Mouse (Mus musculus) heart, embryonic 11.5 days (tissue): ENCODE measurements around the gene Ccdc6. TPM values are rescaled to one million over a fixed set of nuclear protein-coding genes. Genes with fewer than 3 reads are reported as not detected.

ENCODE experiments used
- ATAC-seq: fragments of 200-750 bp; cut with Nextera tagmentation; replicated peaks from 2 replicates; pipeline ENCODE4 v1.8.0; 2017; ENCODE audit warnings: moderate library complexity; ENCODE audit not compliant: insufficient number of reproducible peaks, low FRiP score, low TSS enrichment
- H3K27ac ChIP-seq: fragments of 300-500 bp; sonication (generic); 2 replicates; pipeline ENCODE4 v1.5.1; 2014; ENCODE audit warnings: mild to moderate bottlenecking, low read depth, low read length
- H3K27me3 ChIP-seq: fragments of 300-500 bp; sonication (generic); 2 replicates; pipeline ENCODE4 v1.6.1; 2014; ENCODE audit warnings: mild to moderate bottlenecking, low read length, mixed read lengths; ENCODE audit not compliant: control insufficient read depth, insufficient read depth
- H3K36me3 ChIP-seq: fragments of 300-500 bp; sonication (generic); 2 replicates; pipeline ENCODE4 v1.6.1; 2014; ENCODE audit warnings: mild to moderate bottlenecking, low read length, moderate library complexity, mixed read lengths; ENCODE audit not compliant: control insufficient read depth, insufficient read depth
- H3K4me1 ChIP-seq: fragments of 300-500 bp; sonication (generic); 2 replicates; pipeline ENCODE4 v1.6.1; 2014; ENCODE audit warnings: low read length; ENCODE audit not compliant: control insufficient read depth, insufficient read depth
- H3K4me2 ChIP-seq: fragments of 300-500 bp; sonication (generic); 2 replicates; pipeline ENCODE4 v1.6.1; 2014; ENCODE audit warnings: mild to moderate bottlenecking, moderate library complexity
- H3K4me3 ChIP-seq: fragments of 300-500 bp; sonication (generic); 2 replicates; pipeline ENCODE4 v1.5.1; 2014; ENCODE audit warnings: low read depth, low read length
- H3K9ac ChIP-seq: fragments of 300-500 bp; sonication (generic); 2 replicates; pipeline ENCODE4 v1.6.1; 2014; ENCODE audit warnings: mild to moderate bottlenecking, low read depth, low read length, moderate library complexity
- H3K9me3 ChIP-seq: fragments of 300-500 bp; sonication (generic); replicated peaks from 2 replicates; pipeline ENCODE4 v1.6.1; 2016; ENCODE audit warnings: low read length; ENCODE audit not compliant: control insufficient read depth
- WGBS: fragments of 180-500 bp; shearing (Covaris S2); extraction: QIAGEN DNeasy Blood & Tissue Kit; methylation state at CpG from one replicate; pipeline ENCODE4 v1.1.7; 2014; ENCODE audit not compliant: insufficient replicate concordance; 5-methylcytosine and 5-hydroxymethylcytosine counted together
- polyA plus RNA-seq: library from polyadenylated mRNA; unstranded; fragments of >200 nt; fragmentation: Nextera tagmentation; extraction: Ambion mirVana; gene quantifications from 2 replicates; pipeline ENCODE4 v1.2.1, GENCODE M21; 2014

Gene Ccdc6
- polyA plus RNA-seq, 1 experiment from 2014 or later, result 23.0 TPM

GRCm38 (mm10) chr10:70085256-70085961 is 11.5 kb upstream of the Ccdc6 start:
- ATAC-seq, result no peak
- Histone ChIP-seq H3K27me3 (no peaks in the 10 kb centered on the region), H3K4me2 (no peak overlapping the region), H3K9ac (no peak overlapping the region), H3K36me3 (no peaks in the 10 kb centered on the region), H3K9me3 (0 out of 2 replicates have a peak, but pooled peaks cover 5% of the 10 kb centered on the region), H3K4me1 (peaks cover 15% of the 10 kb centered on the region), H3K4me3 (no peak overlapping the region), H3K27ac (no peak overlapping the region)
- WGBS, result 57% methylated on average over 12 of the region's 12 CpGs

GRCm38 (mm10) chr10:70088788-70089187 is 8.1 kb upstream of the Ccdc6 start:
- Histone ChIP-seq H3K27ac (no peak overlapping the region), H3K4me2 (no peak overlapping the region), H3K9me3 (0 out of 2 replicates have a peak, but pooled peaks cover 5% of the 10 kb centered on the region), H3K4me3 (no peak overlapping the region), H3K36me3 (no peaks in the 10 kb centered on the region), H3K4me1 (peaks cover 7% of the 10 kb centered on the region), H3K9ac (no peak overlapping the region), H3K27me3 (no peaks in the 10 kb centered on the region)
- no peak for ATAC-seq
- WGBS, result 79% methylated on average over 5 of the region's 5 CpGs

- 59% methylated on average over 4 of the region's 4 CpGs for WGBS
- Histone ChIP-seq H3K27me3 (no peaks in the 10 kb centered on the region), H3K4me3 (no peak overlapping the region), H3K4me1 (peaks cover 8% of the 10 kb centered on the region; the same call in 1 of the 2 replicates), H3K36me3 (no peaks in the 10 kb centered on the region), H3K9me3 (0 out of 2 replicates have a peak, but pooled peaks cover 5% of the 10 kb centered on the region), H3K9ac (no peak overlapping the region), H3K4me2 (no peak overlapping the region), H3K27ac (no peak overlapping the region)
- ATAC-seq, result no peak
Measured at GRCm38 (mm10) chr10:70091876-70092462, 5.0 kb upstream of the Ccdc6 start.

GRCm38 (mm10) chr10:70093782-70094181 is 3.1 kb upstream of the Ccdc6 start:
- Histone ChIP-seq H3K36me3 (no peaks in the 10 kb centered on the region), H3K4me1 (peaks cover 13% of the 10 kb centered on the region), H3K27me3 (no peaks in the 10 kb centered on the region), H3K4me2 (no peak overlapping the region), H3K9ac (no peak overlapping the region), H3K4me3 (no peak overlapping the region), H3K27ac (no peak overlapping the region), H3K9me3 (no peaks in the 10 kb centered on the region)
- no peak for ATAC-seq
- WGBS, result 15% methylated on average over 1 of the region's 1 CpGs

- 0% methylated on average over 14 of the region's 14 CpGs for WGBS
- Histone ChIP-seq H3K36me3 (no peaks in the 10 kb centered on the region), H3K4me1 (peaks cover 25% of the 10 kb centered on the region), H3K9ac (peak overlapping the region; percentile 69), H3K27me3 (no peaks in the 10 kb centered on the region), H3K4me2 (peak overlapping the region; percentile 68), H3K4me3 (peak overlapping the region; percentile 55), H3K27ac (peak overlapping the region; percentile 88), H3K9me3 (no peaks in the 10 kb centered on the region)
- 0 out of 2 replicates have a peak, but pooled peaks have one; percentile 11 for ATAC-seq
Measured at GRCm38 (mm10) chr10:70095031-70095470, 1.9 kb upstream of the Ccdc6 start.

- Histone ChIP-seq H3K9me3 (no peaks in the 10 kb centered on the region), H3K4me3 (peak overlapping the region; percentile 98), H3K4me1 (peaks cover 25% of the 10 kb centered on the region), H3K27ac (peak overlapping the region; percentile 88), H3K4me2 (peak overlapping the region; percentile 68), H3K36me3 (no peaks in the 10 kb centered on the region), H3K27me3 (no peaks in the 10 kb centered on the region), H3K9ac (peak overlapping the region; percentile 69)
- 20% methylated on average over 13 of the region's 13 CpGs for WGBS
- ATAC-seq, result no peak
Measured at GRCm38 (mm10) chr10:70095506-70096270, 1.2 kb upstream of the Ccdc6 start.

GRCm38 (mm10) chr10:70097291-70097901 is 475 bp downstream of the Ccdc6 start:
- WGBS, result under 1% methylated on average over 48 of the region's 58 CpGs
- H3K9me3 ChIP-seq, result peaks cover 3% of the 10 kb centered on the region; the same call in 1 of the 2 replicates
- H3K27ac ChIP-seq, result peak overlapping the region; percentile 88
- H3K4me2 ChIP-seq, result peak overlapping the region; percentile 68
- peak overlapping the region; percentile 98 for H3K4me3 ChIP-seq
- ATAC-seq, result peak; percentile 11
- no peaks in the 10 kb centered on the region for H3K27me3 ChIP-seq
- H3K36me3 ChIP-seq, result peaks cover 2% of the 10 kb centered on the region; the same call in 1 of the 2 replicates
- peaks cover 25% of the 10 kb centered on the region for H3K4me1 ChIP-seq
- peak overlapping the region; percentile 98 for H3K9ac ChIP-seq
